Mouse (Mus musculus) A20 (cell line): Measurements from ENCODE around the gene Thsd4.
"Not testable (repeated sequence)": the region's sequence is repeated elsewhere in the genome, so short reads cannot be mapped to it uniquely, and the experiment has no call there.

ENCODE experiments used
- DNase-seq: peaks from one replicate; pipeline ENCODE4 v3.0.0-alpha.2; 2011; ENCODE audit warnings: low read depth, low spot score

Gene Thsd4

GRCm38 (mm10) chr9:59945241-59945640 lies 576.6 kb downstream of the Thsd4 start:
- no peak for DNase-seq

GRCm38 (mm10) chr9:59943826-59944225 lies 578.0 kb downstream of the Thsd4 start:
- DNase-seq = no peak

DNA sequence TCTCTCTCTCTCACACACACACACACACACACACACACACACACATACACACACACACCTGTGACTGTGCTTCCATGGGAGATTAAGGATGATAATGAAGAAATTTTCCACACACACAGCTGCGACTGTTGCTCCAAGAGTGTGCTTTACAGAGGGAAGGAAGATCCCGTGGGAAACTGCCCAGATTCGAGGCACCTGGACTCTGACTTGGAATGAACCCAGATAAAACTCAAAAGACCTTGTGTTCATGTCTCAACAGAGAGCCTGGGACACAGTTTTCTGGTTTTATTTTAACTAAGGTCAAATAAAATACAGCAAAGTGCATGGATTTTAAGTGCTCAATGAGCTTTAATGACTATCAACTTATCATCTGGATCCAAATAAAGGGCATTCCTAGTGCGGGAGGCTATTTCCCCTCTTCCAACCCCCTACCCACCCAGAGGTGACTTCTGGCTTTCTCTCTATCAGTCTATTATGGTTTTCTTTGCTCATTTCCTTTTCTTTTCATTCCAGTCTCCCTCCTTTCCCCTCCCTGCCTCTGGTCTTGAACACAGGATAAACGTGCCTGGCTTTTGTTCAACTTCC lies 579.3 kb downstream of the Thsd4 start:
- DNase-seq = no peak

GRCm38 (mm10) chr9:59941885-59942350 lies 579.9 kb downstream of the Thsd4 start:
- no peak for DNase-seq

GRCm38 (mm10) chr9:59940913-59941884 lies 580.6 kb downstream of the Thsd4 start:
- no peak for DNase-seq

- DNase-seq = no peak
These were observed 582.2 kb downstream of the Thsd4 start for GRCm38 (mm10) chr9:59939691-59940090.

DNA sequence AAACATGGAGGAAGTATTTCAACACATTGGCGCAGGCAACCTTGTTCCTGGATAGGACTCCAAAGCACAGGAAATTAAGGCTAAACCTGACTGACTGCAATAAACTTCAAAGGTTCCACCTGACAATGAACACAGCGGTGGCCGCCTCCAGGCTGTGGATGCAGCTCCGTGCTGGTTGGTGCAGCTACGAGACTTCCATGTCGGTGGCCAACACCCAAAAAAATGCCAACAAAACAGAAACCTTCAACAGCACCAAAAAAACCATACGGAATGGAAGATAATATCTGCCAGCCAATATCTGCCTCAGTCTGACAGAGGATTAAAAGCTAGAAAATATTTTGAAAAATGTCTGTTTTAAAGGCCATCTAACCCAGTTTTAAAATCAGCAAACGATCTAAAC lies 583.3 kb downstream of the Thsd4 start:
- no peak for DNase-seq

DNA sequence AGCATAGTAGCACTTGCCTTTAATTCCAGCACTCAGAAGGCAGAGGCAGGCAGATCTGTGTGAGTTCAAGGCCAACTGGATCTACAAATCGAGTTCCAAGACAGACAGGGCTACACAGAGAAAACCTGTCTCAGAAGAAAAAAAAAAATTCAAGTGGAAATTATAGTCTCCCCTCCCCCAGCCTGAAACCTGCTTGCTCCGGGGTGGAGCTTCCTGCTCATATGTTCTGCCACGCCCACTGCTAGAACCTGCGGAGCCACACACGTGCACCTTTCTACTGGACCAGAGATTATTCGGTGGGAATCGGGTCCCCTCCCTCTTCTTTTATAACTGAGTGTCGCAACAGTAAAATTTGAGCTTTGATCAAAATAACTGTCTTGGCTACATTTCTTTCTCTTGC lies 586.0 kb downstream of the Thsd4 start:
- not testable (repeated sequence) for DNase-seq

GRCm38 (mm10) chr9:59930248-59930647 lies 591.6 kb downstream of the Thsd4 start:
- peak; percentile 6 for DNase-seq
